Mouse (Mus musculus) urinary bladder, postnatal 25 days (tissue): Measurements from ENCODE around the gene Gm436.

ENCODE experiments used
- DNase-seq: peaks from one replicate; pipeline ENCODE4 v3.0.0; 2022; ENCODE audit warnings: low spot score

The Gm436 gene

DNA sequence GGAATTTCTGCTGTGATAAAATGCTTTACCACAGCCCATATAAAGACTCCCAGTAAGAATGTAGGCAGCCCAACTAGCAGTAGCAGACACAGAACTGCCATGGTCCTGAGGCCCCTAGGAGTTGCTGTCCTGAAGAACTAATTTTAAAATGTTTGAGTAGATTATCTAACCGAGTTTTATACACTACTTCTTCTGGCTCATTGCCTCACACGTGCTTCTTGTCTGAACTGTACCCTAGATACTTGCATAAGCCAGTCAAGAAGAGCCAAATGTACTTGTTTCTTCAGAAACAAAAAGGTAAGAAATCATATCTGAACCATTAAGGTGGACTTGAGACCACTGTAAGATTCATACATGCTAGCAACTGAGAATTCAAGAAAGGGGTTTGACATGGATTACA is at the start of gene Gm436:
Gm436 (minus strand) TSS at position 101 of the 400 bp plus-strand sequence.
- DNase-seq, result no peak

DNA sequence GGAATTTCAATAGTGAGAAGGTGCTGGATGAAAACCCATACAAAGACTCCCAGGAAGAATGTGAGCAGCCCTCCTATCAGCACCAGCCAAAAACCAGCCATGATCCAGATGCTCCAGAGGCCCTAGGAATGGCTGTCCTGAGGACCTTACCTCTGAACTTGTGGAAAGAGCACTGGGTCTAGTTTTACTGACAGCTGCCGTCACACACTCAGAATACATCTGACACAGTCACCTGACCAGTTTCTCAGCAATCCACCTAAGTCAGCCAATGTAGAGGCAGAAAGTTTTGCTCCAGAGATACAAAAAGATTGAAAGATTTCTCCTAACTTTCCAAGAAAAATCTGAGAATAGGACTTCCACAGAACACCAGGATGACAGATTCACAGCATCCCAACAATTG is 35.1 kb upstream of the Gm436 start, which contains the start of gene Gm13178:
Gm13178 (minus strand) TSS at position 101 of the 400 bp plus-strand sequence.
- DNase-seq, result no peak

DNA sequence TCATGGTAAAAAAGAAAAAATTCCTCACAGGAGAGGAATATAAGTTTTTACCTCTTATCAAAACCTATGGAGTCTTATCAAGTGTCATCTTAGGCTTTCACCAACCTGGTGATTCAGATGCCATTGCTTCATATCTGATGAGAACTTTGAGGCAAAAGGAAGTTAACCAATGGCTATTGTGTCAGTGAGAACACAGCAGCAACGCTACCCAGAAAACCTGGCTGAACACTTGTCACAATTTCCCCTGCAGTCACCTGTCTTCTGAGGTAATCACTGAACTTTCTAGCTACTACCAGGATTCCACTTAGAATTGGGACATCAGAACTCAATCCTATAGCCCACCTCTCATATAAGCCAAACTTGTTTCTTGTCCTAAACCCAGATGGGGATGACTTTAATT is 33.5 kb upstream of the Gm436 start:
- no peak for DNase-seq

DNA sequence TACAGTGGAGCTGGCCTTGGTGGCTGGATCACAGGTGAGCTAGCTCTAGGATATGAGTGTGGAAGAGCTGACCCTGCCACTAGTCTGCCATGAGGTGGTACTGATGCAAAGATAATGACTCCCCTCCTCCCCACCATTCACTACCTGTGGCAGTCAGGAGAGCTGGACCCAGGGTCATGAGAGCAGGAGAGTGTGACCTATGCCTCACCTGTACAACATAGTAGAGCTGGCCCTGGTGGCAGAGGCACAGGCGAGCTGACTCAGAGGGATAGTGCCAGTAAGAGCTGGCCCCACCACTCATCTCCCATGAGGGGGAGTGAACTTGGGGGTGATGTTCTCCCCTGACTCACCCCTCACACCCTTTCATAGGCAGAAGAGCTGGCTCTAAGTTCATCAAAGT is 32.1 kb upstream of the Gm436 start:
- DNase-seq, result no peak

DNA sequence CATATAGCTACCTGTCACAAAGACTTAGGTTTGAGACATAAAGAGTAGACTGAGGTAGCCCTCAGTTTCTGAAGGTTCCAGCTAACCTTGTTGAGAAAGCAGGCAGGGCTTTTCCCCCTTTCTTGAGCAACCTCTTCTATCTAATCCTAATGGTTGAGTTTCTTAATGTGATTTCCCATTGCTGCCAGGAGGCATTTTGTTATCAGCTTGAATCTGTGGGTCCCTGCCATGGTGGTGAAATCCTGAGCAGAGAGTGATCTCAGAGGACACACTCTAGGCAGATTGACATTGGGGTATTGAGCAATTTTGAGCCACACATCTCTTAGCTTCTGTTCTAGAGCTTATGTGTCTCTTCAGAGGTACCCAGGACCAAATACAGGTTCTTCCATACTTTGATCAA is 47.9 kb downstream of the Gm436 start:
- DNase-seq, result no peak
